Mouse (Mus musculus): Measurements from ENCODE around the gene Sertad4. TPM values are rescaled to one million over a fixed set of nuclear protein-coding genes. Genes with fewer than 3 reads are reported as not detected.
A peak's percentile ranks its signal among the peaks of the same experiment; 100 is the strongest.

The Sertad4 gene
- polyA plus RNA-seq, 1 experiment from 2014 or later: 3.9 TPM

GRCm38 (mm10) chr1:192812290-192812689 is 43.3 kb downstream of the Sertad4 start:
- DNase-seq (ENCODE audit: low spot score): no peak
- 79% methylated on average over 5 of the region's 5 CpGs for WGBS

GRCm38 (mm10) chr1:192806168-192807157 is 49.1 kb downstream of the Sertad4 start:
- no peak overlapping the region for H3K9ac ChIP-seq (ENCODE audit: low read depth, low read length)
- no peaks in the 10 kb centered on the region for H3K27me3 ChIP-seq (replicated peaks; ENCODE audit: control insufficient read depth, insufficient read depth, low read length)
- ATAC-seq (replicated peaks; ENCODE audit: low FRiP score): peak; percentile 34; the same call in 1 of the 2 replicates
- H3K4me1 ChIP-seq (replicated peaks; ENCODE audit: control insufficient read depth, insufficient read depth, low read length): peaks cover 4% of the 10 kb centered on the region; the same call in 1 of the 2 replicates
- no peak overlapping the region for H3K4me3 ChIP-seq (ENCODE audit: low read depth, low read length)
- no peak overlapping the region for H3K27ac ChIP-seq (ENCODE audit: low read depth, low read length)
- H3K36me3 ChIP-seq (ENCODE audit: control insufficient read depth, insufficient read depth, low read length): no peaks in the 10 kb centered on the region
- H3K9me3 ChIP-seq (ENCODE audit: control insufficient read depth, low read length): no peaks in the 10 kb centered on the region
- WGBS: 57% methylated on average over 10 of the region's 10 CpGs
- H3K4me2 ChIP-seq: no peak overlapping the region
- DNase-seq (ENCODE audit: low spot score): no peak

More at GRCm38 (mm10) chr1:192812290-192812689, 43.3 kb downstream of the Sertad4 start:
- Histone ChIP-seq H3K36me3 (ENCODE audit: control insufficient read depth, insufficient read depth, low read length) (no peaks in the 10 kb centered on the region), H3K4me3 (ENCODE audit: low read depth, low read length) (no peak overlapping the region), H3K9me3 (ENCODE audit: control insufficient read depth, low read length) (no peaks in the 10 kb centered on the region), H3K4me1 (replicated peaks; ENCODE audit: control insufficient read depth, insufficient read depth, low read length) (0 out of 2 replicates have a peak, but pooled peaks cover 5% of the 10 kb centered on the region), H3K27ac (ENCODE audit: low read depth, low read length) (no peak overlapping the region), H3K27me3 (replicated peaks; ENCODE audit: control insufficient read depth, insufficient read depth, low read length) (no peaks in the 10 kb centered on the region), H3K4me2 (no peak overlapping the region), H3K9ac (ENCODE audit: low read depth, low read length) (no peak overlapping the region)
- ATAC-seq (replicated peaks; ENCODE audit: low FRiP score): no peak

- no peaks in the 10 kb centered on the region for H3K36me3 ChIP-seq (ENCODE audit: control insufficient read depth, insufficient read depth, low read length)
- no peak overlapping the region for H3K9ac ChIP-seq (ENCODE audit: low read depth, low read length)
- ATAC-seq (replicated peaks; ENCODE audit: low FRiP score) (peak; percentile 90), DNase-seq (ENCODE audit: low spot score) (no peak)
- peaks cover 8% of the 10 kb centered on the region for H3K4me1 ChIP-seq (replicated peaks; ENCODE audit: control insufficient read depth, insufficient read depth, low read length)
- H3K9me3 ChIP-seq (ENCODE audit: control insufficient read depth, low read length): no peaks in the 10 kb centered on the region
- no peaks in the 10 kb centered on the region for H3K27me3 ChIP-seq (replicated peaks; ENCODE audit: control insufficient read depth, insufficient read depth, low read length)
- H3K4me2 ChIP-seq: no peak overlapping the region
- 54% methylated on average over 8 of the region's 8 CpGs for WGBS
- peak overlapping the region; percentile 49; the same call in 1 of the 2 replicates for H3K27ac ChIP-seq (ENCODE audit: low read depth, low read length)
- H3K4me3 ChIP-seq (ENCODE audit: low read depth, low read length): no peak overlapping the region
Measured at GRCm38 (mm10) chr1:192800338-192800737, 55.2 kb downstream of the Sertad4 start.

- no peak overlapping the region for H3K27ac ChIP-seq (ENCODE audit: low read depth, low read length)
- H3K27me3 ChIP-seq (replicated peaks; ENCODE audit: control insufficient read depth, insufficient read depth, low read length): no peaks in the 10 kb centered on the region
- peaks cover 10% of the 10 kb centered on the region for H3K4me1 ChIP-seq (replicated peaks; ENCODE audit: control insufficient read depth, insufficient read depth, low read length)
- H3K9ac ChIP-seq (ENCODE audit: low read depth, low read length): no peak overlapping the region
- no peak for ATAC-seq (replicated peaks; ENCODE audit: low FRiP score)
- no peaks in the 10 kb centered on the region; the same call in 1 of the 2 replicates for H3K9me3 ChIP-seq (ENCODE audit: control insufficient read depth, low read length)
- 37% methylated on average over 10 of the region's 10 CpGs for WGBS
- no peak overlapping the region for H3K4me2 ChIP-seq
- no peak for DNase-seq (ENCODE audit: low spot score)
- no peaks in the 10 kb centered on the region for H3K36me3 ChIP-seq (ENCODE audit: control insufficient read depth, insufficient read depth, low read length)
- H3K4me3 ChIP-seq (ENCODE audit: low read depth, low read length): no peak overlapping the region
Measured at GRCm38 (mm10) chr1:192799165-192799991, 56.2 kb downstream of the Sertad4 start.

- 77% methylated on average over 16 of the region's 16 CpGs for WGBS
Measured at GRCm38 (mm10) chr1:192798212-192799164, 57.1 kb downstream of the Sertad4 start.

GRCm38 (mm10) chr1:192797011-192797274 is 58.6 kb downstream of the Sertad4 start:
- ATAC-seq (replicated peaks; ENCODE audit: low FRiP score): no peak
- WGBS: 52% methylated on average over 3 of the region's 3 CpGs
- H3K36me3 ChIP-seq (ENCODE audit: control insufficient read depth, insufficient read depth, low read length): no peaks in the 10 kb centered on the region
- no peaks in the 10 kb centered on the region for H3K27me3 ChIP-seq (replicated peaks; ENCODE audit: control insufficient read depth, insufficient read depth, low read length)
- no peaks in the 10 kb centered on the region; the same call in 1 of the 2 replicates for H3K9me3 ChIP-seq (ENCODE audit: control insufficient read depth, low read length)
- 0 out of 2 replicates have a peak overlapping the region, but pooled peaks have one; percentile 12 for H3K9ac ChIP-seq (ENCODE audit: low read depth, low read length)
- no peak for DNase-seq (ENCODE audit: low spot score)
- H3K27ac ChIP-seq (ENCODE audit: low read depth, low read length): peak overlapping the region; percentile 52; the same call in 1 of the 2 replicates
- H3K4me1 ChIP-seq (replicated peaks; ENCODE audit: control insufficient read depth, insufficient read depth, low read length): peaks cover 10% of the 10 kb centered on the region
- H3K4me2 ChIP-seq: no peak overlapping the region
- H3K4me3 ChIP-seq (ENCODE audit: low read depth, low read length): no peak overlapping the region

More at GRCm38 (mm10) chr1:192798212-192799164, 57.1 kb downstream of the Sertad4 start:
- Histone ChIP-seq H3K9me3 (ENCODE audit: control insufficient read depth, low read length) (no peaks in the 10 kb centered on the region; the same call in 1 of the 2 replicates), H3K36me3 (ENCODE audit: control insufficient read depth, insufficient read depth, low read length) (no peaks in the 10 kb centered on the region), H3K4me1 (replicated peaks; ENCODE audit: control insufficient read depth, insufficient read depth, low read length) (peaks cover 10% of the 10 kb centered on the region), H3K27me3 (replicated peaks; ENCODE audit: control insufficient read depth, insufficient read depth, low read length) (no peaks in the 10 kb centered on the region), H3K27ac (ENCODE audit: low read depth, low read length) (no peak overlapping the region), H3K9ac (ENCODE audit: low read depth, low read length) (no peak overlapping the region), H3K4me2 (no peak overlapping the region), H3K4me3 (ENCODE audit: low read depth, low read length) (no peak overlapping the region)
- ATAC-seq (replicated peaks; ENCODE audit: low FRiP score) (no peak), DNase-seq (ENCODE audit: low spot score) (no peak)

- H3K4me3 ChIP-seq (ENCODE audit: low read depth, low read length): no peak overlapping the region
- H3K9me3 ChIP-seq (ENCODE audit: control insufficient read depth, low read length): no peaks in the 10 kb centered on the region; the same call in 1 of the 2 replicates
- H3K9ac ChIP-seq (ENCODE audit: low read depth, low read length): 0 out of 2 replicates have a peak overlapping the region, but pooled peaks have one; percentile 12
- H3K4me1 ChIP-seq (replicated peaks; ENCODE audit: control insufficient read depth, insufficient read depth, low read length): peaks cover 13% of the 10 kb centered on the region
- peak overlapping the region; percentile 52; the same call in 1 of the 2 replicates for H3K27ac ChIP-seq (ENCODE audit: low read depth, low read length)
- 0 out of 2 replicates have a peak, but pooled peaks have one; percentile 3 for ATAC-seq (replicated peaks; ENCODE audit: low FRiP score)
- 14% methylated on average over 16 of the region's 21 CpGs for WGBS
- no peaks in the 10 kb centered on the region for H3K27me3 ChIP-seq (replicated peaks; ENCODE audit: control insufficient read depth, insufficient read depth, low read length)
- no peaks in the 10 kb centered on the region for H3K36me3 ChIP-seq (ENCODE audit: control insufficient read depth, insufficient read depth, low read length)
- H3K4me2 ChIP-seq: peak overlapping the region; percentile 40
- no peak for DNase-seq (ENCODE audit: low spot score)
Measured at GRCm38 (mm10) chr1:192796201-192797010, 59.1 kb downstream of the Sertad4 start.

All from liver, embryonic 11.5 days (tissue).